Mouse (Mus musculus) heart, embryonic 12.5 days (tissue): ENCODE data around the gene Col26a1. TPM values are rescaled to one million over a fixed set of nuclear protein-coding genes. Genes with fewer than 3 reads are reported as not detected.

ENCODE experiments used
- ATAC-seq: fragments of 200-750 bp; cut with Nextera tagmentation; 2 replicates; pipeline ENCODE4 v1.8.0; 2017; ENCODE audit warnings: moderate TSS enrichment, moderate library complexity; ENCODE audit not compliant: insufficient number of reproducible peaks, low FRiP score
- H3K27ac ChIP-seq: fragments of 300-500 bp; sonication (generic); 2 replicates; pipeline ENCODE4 v1.5.1; 2016; ENCODE audit warnings: mild to moderate bottlenecking, moderate library complexity; ENCODE audit not compliant: poor library complexity, severe bottlenecking
- H3K27me3 ChIP-seq: fragments of 300-500 bp; sonication (generic); replicated peaks from 2 replicates; pipeline ENCODE4 v1.6.1; 2016; ENCODE audit warnings: mild to moderate bottlenecking, moderate library complexity
- H3K36me3 ChIP-seq: fragments of 300-500 bp; sonication (generic); 2 replicates; pipeline ENCODE4 v1.6.1; 2016; ENCODE audit warnings: mild to moderate bottlenecking, moderate library complexity
- H3K4me1 ChIP-seq: fragments of 300-500 bp; sonication (generic); replicated peaks from 2 replicates; pipeline ENCODE4 v1.6.1; 2016; ENCODE audit warnings: mild to moderate bottlenecking
- H3K4me2 ChIP-seq: fragments of 300-500 bp; sonication (generic); 2 replicates; pipeline ENCODE4 v1.6.1; 2016; ENCODE audit warnings: mild to moderate bottlenecking, moderate library complexity
- H3K4me3 ChIP-seq: fragments of 300-500 bp; sonication (generic); 2 replicates; pipeline ENCODE4 v1.5.1; 2016; ENCODE audit warnings: mild to moderate bottlenecking
- H3K9ac ChIP-seq: fragments of 300-500 bp; sonication (generic); 2 replicates; pipeline ENCODE4 v1.6.1; 2016; ENCODE audit warnings: mild to moderate bottlenecking, moderate library complexity
- H3K9me3 ChIP-seq: fragments of 300-500 bp; sonication (generic); replicated peaks from 2 replicates; pipeline ENCODE4 v1.6.1; 2016; ENCODE audit warnings: mild to moderate bottlenecking, moderate library complexity
- WGBS: fragments of 180-500 bp; shearing (Covaris S2); methylation state at CpG from one replicate; pipeline ENCODE4 v1.1.7; 2016; 5-methylcytosine and 5-hydroxymethylcytosine counted together
- polyA plus RNA-seq: library from polyadenylated mRNA; unstranded; fragments of >200 nt; fragmentation: Nextera tagmentation; extraction: Ambion mirVana; gene quantifications from 2 replicates; pipeline ENCODE4 v1.2.1, GENCODE M21; 2016

Col26a1 gene
- polyA plus RNA-seq, 1 experiment from 2014 or later = 21.6 TPM

GRCm38 (mm10) chr5:136710742-136711141 lies 172.3 kb downstream of the Col26a1 start:
- H3K9ac ChIP-seq = no peak overlapping the region
- no peak overlapping the region for H3K4me2 ChIP-seq
- 0 out of 2 replicates have a peak, but pooled peaks cover under 1% of the 10 kb centered on the region for H3K9me3 ChIP-seq
- WGBS = 40% methylated on average over 4 of the region's 4 CpGs
- H3K27me3 ChIP-seq = peaks cover 26% of the 10 kb centered on the region
- H3K36me3 ChIP-seq = no peaks in the 10 kb centered on the region
- H3K4me3 ChIP-seq = no peak overlapping the region
- peaks cover 17% of the 10 kb centered on the region for H3K4me1 ChIP-seq
- no peak overlapping the region for H3K27ac ChIP-seq
- 0 out of 2 replicates have a peak, but pooled peaks have one; percentile 30 for ATAC-seq

GRCm38 (mm10) chr5:136708116-136708515 lies 174.9 kb downstream of the Col26a1 start:
- 72% methylated on average over 12 of the region's 12 CpGs for WGBS

GRCm38 (mm10) chr5:136706803-136707202 lies 176.2 kb downstream of the Col26a1 start:
- H3K27ac ChIP-seq = no peak overlapping the region
- H3K36me3 ChIP-seq = no peaks in the 10 kb centered on the region
- H3K4me3 ChIP-seq = no peak overlapping the region
- no peak for ATAC-seq
- no peak overlapping the region for H3K9ac ChIP-seq
- 0 out of 2 replicates have a peak, but pooled peaks cover 6% of the 10 kb centered on the region for H3K27me3 ChIP-seq
- 4% methylated on average over 9 of the region's 9 CpGs for WGBS
- H3K9me3 ChIP-seq = peaks cover 3% of the 10 kb centered on the region; the same call in 1 of the 2 replicates
- peaks cover 12% of the 10 kb centered on the region for H3K4me1 ChIP-seq
- H3K4me2 ChIP-seq = no peak overlapping the region

More at GRCm38 (mm10) chr5:136708116-136708515, 174.9 kb downstream of the Col26a1 start:
- 0 out of 2 replicates have a peak, but pooled peaks cover 6% of the 10 kb centered on the region for H3K27me3 ChIP-seq
- no peak for ATAC-seq
- no peak overlapping the region for H3K4me2 ChIP-seq
- peaks cover 3% of the 10 kb centered on the region; the same call in 1 of the 2 replicates for H3K9me3 ChIP-seq
- no peak overlapping the region for H3K27ac ChIP-seq
- H3K9ac ChIP-seq = no peak overlapping the region
- no peaks in the 10 kb centered on the region for H3K36me3 ChIP-seq
- peaks cover 12% of the 10 kb centered on the region for H3K4me1 ChIP-seq
- no peak overlapping the region for H3K4me3 ChIP-seq

GRCm38 (mm10) chr5:136705532-136705931 lies 177.5 kb downstream of the Col26a1 start:
- no peak for ATAC-seq
- H3K36me3 ChIP-seq = no peaks in the 10 kb centered on the region
- H3K27ac ChIP-seq = no peak overlapping the region
- H3K4me3 ChIP-seq = no peak overlapping the region
- no peak overlapping the region for H3K4me2 ChIP-seq
- H3K9ac ChIP-seq = no peak overlapping the region
- peaks cover 9% of the 10 kb centered on the region for H3K4me1 ChIP-seq
- 93% methylated on average over 3 of the region's 3 CpGs for WGBS
- 0 out of 2 replicates have a peak, but pooled peaks cover 6% of the 10 kb centered on the region for H3K27me3 ChIP-seq
- peaks cover 3% of the 10 kb centered on the region; the same call in 1 of the 2 replicates for H3K9me3 ChIP-seq

- ATAC-seq = no peak
- no peak overlapping the region for H3K4me2 ChIP-seq
- no peak overlapping the region for H3K27ac ChIP-seq
- no peak overlapping the region for H3K9ac ChIP-seq
- H3K36me3 ChIP-seq = no peaks in the 10 kb centered on the region
- H3K9me3 ChIP-seq = peaks cover 3% of the 10 kb centered on the region; the same call in 1 of the 2 replicates
- 82% methylated on average over 8 of the region's 8 CpGs for WGBS
- 0 out of 2 replicates have a peak, but pooled peaks cover 6% of the 10 kb centered on the region for H3K27me3 ChIP-seq
- H3K4me3 ChIP-seq = no peak overlapping the region
- 0 out of 2 replicates have a peak, but pooled peaks cover 3% of the 10 kb centered on the region for H3K4me1 ChIP-seq
Observed at GRCm38 (mm10) chr5:136704151-136704550, 178.9 kb downstream of the Col26a1 start.

- H3K36me3 ChIP-seq = no peaks in the 10 kb centered on the region
- 0 out of 2 replicates have a peak, but pooled peaks cover 3% of the 10 kb centered on the region for H3K4me1 ChIP-seq
- peaks cover 3% of the 10 kb centered on the region; the same call in 1 of the 2 replicates for H3K9me3 ChIP-seq
- WGBS = 33% methylated on average over 3 of the region's 3 CpGs
- no peak overlapping the region for H3K27ac ChIP-seq
- H3K4me3 ChIP-seq = no peak overlapping the region
- no peak overlapping the region for H3K4me2 ChIP-seq
- no peak for ATAC-seq
- H3K9ac ChIP-seq = no peak overlapping the region
- H3K27me3 ChIP-seq = 0 out of 2 replicates have a peak, but pooled peaks cover 6% of the 10 kb centered on the region
Observed at GRCm38 (mm10) chr5:136703751-136704150, 179.3 kb downstream of the Col26a1 start.

GRCm38 (mm10) chr5:136702159-136702725 lies 180.8 kb downstream of the Col26a1 start:
- H3K27ac ChIP-seq = no peak overlapping the region
- H3K4me3 ChIP-seq = no peak overlapping the region
- peaks cover 3% of the 10 kb centered on the region; the same call in 1 of the 2 replicates for H3K9me3 ChIP-seq
- H3K4me1 ChIP-seq = 0 out of 2 replicates have a peak, but pooled peaks cover 3% of the 10 kb centered on the region
- WGBS = 64% methylated on average over 3 of the region's 3 CpGs
- H3K9ac ChIP-seq = no peak overlapping the region
- H3K27me3 ChIP-seq = 0 out of 2 replicates have a peak, but pooled peaks cover under 1% of the 10 kb centered on the region
- H3K4me2 ChIP-seq = no peak overlapping the region
- no peaks in the 10 kb centered on the region for H3K36me3 ChIP-seq
- ATAC-seq = no peak

GRCm38 (mm10) chr5:136697618-136698017 lies 185.4 kb downstream of the Col26a1 start:
- no peak for ATAC-seq
- 69% methylated on average over 9 of the region's 9 CpGs for WGBS
- Histone ChIP-seq H3K36me3 (no peaks in the 10 kb centered on the region), H3K27ac (no peak overlapping the region), H3K4me2 (no peak overlapping the region), H3K4me3 (no peak overlapping the region), H3K9ac (no peak overlapping the region), H3K27me3 (0 out of 2 replicates have a peak, but pooled peaks cover 12% of the 10 kb centered on the region), H3K9me3 (no peaks in the 10 kb centered on the region), H3K4me1 (no peaks in the 10 kb centered on the region)

- Histone ChIP-seq H3K27ac (no peak overlapping the region), H3K4me1 (no peaks in the 10 kb centered on the region), H3K4me3 (no peak overlapping the region), H3K9me3 (no peaks in the 10 kb centered on the region), H3K9ac (no peak overlapping the region), H3K36me3 (no peaks in the 10 kb centered on the region), H3K4me2 (no peak overlapping the region), H3K27me3 (0 out of 2 replicates have a peak, but pooled peaks cover 16% of the 10 kb centered on the region)
- ATAC-seq = no peak
- 87% methylated on average over 5 of the region's 5 CpGs for WGBS
Observed at GRCm38 (mm10) chr5:136696516-136696915, 186.5 kb downstream of the Col26a1 start.

GRCm38 (mm10) chr5:136694976-136695375 lies 188.0 kb downstream of the Col26a1 start:
- H3K9me3 ChIP-seq = no peaks in the 10 kb centered on the region
- no peak overlapping the region for H3K9ac ChIP-seq
- no peak overlapping the region for H3K4me3 ChIP-seq
- H3K36me3 ChIP-seq = no peaks in the 10 kb centered on the region
- H3K4me2 ChIP-seq = no peak overlapping the region
- ATAC-seq = no peak
- no peak overlapping the region for H3K27ac ChIP-seq
- 57% methylated on average over 6 of the region's 6 CpGs for WGBS
- 0 out of 2 replicates have a peak, but pooled peaks cover 16% of the 10 kb centered on the region for H3K27me3 ChIP-seq
- no peaks in the 10 kb centered on the region for H3K4me1 ChIP-seq

- no peak overlapping the region for H3K4me3 ChIP-seq
- H3K9me3 ChIP-seq = no peaks in the 10 kb centered on the region
- peaks cover 16% of the 10 kb centered on the region; the same call in 1 of the 2 replicates for H3K27me3 ChIP-seq
- H3K9ac ChIP-seq = no peak overlapping the region
- no peaks in the 10 kb centered on the region for H3K36me3 ChIP-seq
- H3K27ac ChIP-seq = no peak overlapping the region
- no peak overlapping the region for H3K4me2 ChIP-seq
- no peaks in the 10 kb centered on the region for H3K4me1 ChIP-seq
- 67% methylated on average over 7 of the region's 7 CpGs for WGBS
- ATAC-seq = no peak
Observed at GRCm38 (mm10) chr5:136693418-136693817, 189.6 kb downstream of the Col26a1 start.
